ENCODE assay signal across 8 mouse cellular contexts in genomic region chr17:73022630-73023051, GRCm38 (mm10).
DNase-seq lines count a peak whose midpoint lies in the region; ATAC-seq and TF ChIP-seq lines count a peak whose summit lies in the region.
"Had no signal": no experiment of that assay in that cellular context is flagged by ENCODE, and none has a peak within 500 bp of the region (broad histone marks: within the 10 kb centered on the region; RNA-seq: fewer than 3 reads in every experiment).

No protein-coding gene starts in this region.

- dilution Hi-C loops in CH12.LX (cut with MboI; ENCODE audit: extremely low pct_ligation_motif_present, extremely low pct_unique_long_range_greater_than_20kb, low sequenced_read_pairs), result no loop called here

- 40% methylated on average over 8 of the region's 8 CpGs for WGBS in kidney, embryonic 16.5 days

- no peak overlapping the region for H3K27ac ChIP-seq in CH12.LX (ENCODE audit: insufficient read depth, low read depth)
- H3K27ac ChIP-seq in kidney, embryonic 16.5 days (ENCODE audit: low read length), result no peak overlapping the region
- H3K27ac ChIP-seq: midbrain, embryonic 12.5 days had no signal

- intact Hi-C loops in left cerebral cortex, postnatal 14 days (cut with DNase I), result no loop called here

- no peak overlapping the region for H3K4me3 ChIP-seq in CH12.LX (replicated peaks in 1 of 3; ENCODE audit: low read depth in 2 of 3, low read length in 2 of 3, poor library complexity in 1 of 3)
- H3K4me3 ChIP-seq in kidney, embryonic 16.5 days (ENCODE audit: low read length), result no peak overlapping the region
- H3K4me3 ChIP-seq: midbrain, embryonic 12.5 days had no signal

- no peak for TF ChIP-seq RAD21 in CH12.LX (IDR thresholded peaks at IDR 0.05; ENCODE audit: low read depth, low read length)

- TF ChIP-seq CTCF in CH12.LX (conservative IDR thresholded peaks at IDR 0.05 in 1 of 2, IDR thresholded peaks at IDR 0.05 in 1 of 2; ENCODE audit: low read depth in 2 of 2, low read length in 2 of 2), result no peak

- H3K4me1 ChIP-seq in CH12.LX (ENCODE audit: control insufficient read depth in 1 of 2, insufficient read depth in 2 of 2), result peaks cover 12 to 33% of the 10 kb centered on the region in 2 experiments
- H3K4me1 ChIP-seq in kidney, embryonic 16.5 days (ENCODE audit: insufficient read depth, low read length), result peaks cover 8% of the 10 kb centered on the region
- H3K4me1 ChIP-seq: midbrain, embryonic 12.5 days had no signal

- H3K9me3 ChIP-seq in CH12.LX (replicated peaks; ENCODE audit: low read length), result no peaks in the 10 kb centered on the region
- no peaks in the 10 kb centered on the region for H3K9me3 ChIP-seq in kidney, embryonic 16.5 days (ENCODE audit: low read length)
- H3K9me3 ChIP-seq: midbrain, embryonic 12.5 days had no signal

- no peak overlapping the region for H3K9ac ChIP-seq in CH12.LX (ENCODE audit: insufficient read depth, low read depth)
- no peak overlapping the region for H3K9ac ChIP-seq in kidney, embryonic 16.5 days (replicated peaks; ENCODE audit: low read length)
- H3K9ac ChIP-seq: midbrain, embryonic 12.5 days had no signal

- H3K4me2 ChIP-seq in CH12.LX (ENCODE audit: insufficient read depth, low read depth, poor library complexity, severe bottlenecking), result no peak overlapping the region
- no peak overlapping the region for H3K4me2 ChIP-seq in kidney, embryonic 16.5 days (replicated peaks; ENCODE audit: low read depth, low read length)
- H3K4me2 ChIP-seq: midbrain, embryonic 12.5 days had no signal

- no peak for TF ChIP-seq EP300 in CH12.LX (IDR thresholded peaks at IDR 0.05; ENCODE audit: low read length)

- no peak for TF ChIP-seq POLR2A in CH12.LX (IDR thresholded peaks at IDR 0.05; ENCODE audit: low read depth, low read length)

- no peaks in the 10 kb centered on the region for H3K27me3 ChIP-seq in CH12.LX (replicated peaks)
- H3K27me3 ChIP-seq in kidney, embryonic 16.5 days (ENCODE audit: insufficient read depth, low read length), result no peaks in the 10 kb centered on the region
- H3K27me3 ChIP-seq: midbrain, embryonic 12.5 days had no signal

- no peaks in the 10 kb centered on the region for H3K36me3 ChIP-seq in CH12.LX (replicated peaks in 1 of 2; ENCODE audit: control insufficient read depth in 1 of 2, insufficient read depth in 1 of 2, low read length in 1 of 2)
- no peaks in the 10 kb centered on the region for H3K36me3 ChIP-seq in kidney, embryonic 16.5 days (ENCODE audit: insufficient read depth, low read length)
- H3K36me3 ChIP-seq: midbrain, embryonic 12.5 days had no signal

- no peaks in the 10 kb centered on the region for H3K79me2 ChIP-seq in CH12.LX (replicated peaks; ENCODE audit: control insufficient read depth, extremely low read depth, insufficient read depth, poor library complexity, severe bottlenecking)

- ATAC-seq in kidney, embryonic 16.5 days (ENCODE audit: low FRiP score, low TSS enrichment), result peak; percentile 73

- no peak for DNase-seq in CH12.LX (ENCODE audit: extremely low read depth)
- DNase-seq in adrenal gland, adult 8-10 months, result peak; percentile 40
- DNase-seq in heart, adult 8-10 months (ENCODE audit: low spot score), result peak; percentile 83
- DNase-seq in ovary, postnatal 10 days (ENCODE audit: low spot score), result peak; percentile 22
- no peak for DNase-seq in frontal cortex, postnatal 14 days (ENCODE audit: low spot score in 2 of 2)
- DNase-seq in left cerebral cortex, postnatal 14 days (ENCODE audit: low spot score in 2 of 2), result no peak

- in situ Hi-C loops in CH12.LX (cut with MboI; ENCODE audit: low pct_ligation_motif_present, low pct_unique_long_range_greater_than_20kb, low sequenced_read_pairs), result no loop called here

TF ChIP-seq in CH12.LX, 34 proteins besides CTCF, POLR2A, EP300 and RAD21:
- TF ChIP-seq ZKSCAN1 (IDR thresholded peaks at IDR 0.05; ENCODE audit: borderline replicate concordance, low read depth, low read length), result no peak
- no peak for TF ChIP-seq POLR2AphosphoS2 (IDR thresholded peaks at IDR 0.05; ENCODE audit: low read depth, low read length)
- peak; percentile 29; the same call in 1 of the 2 replicates for TF ChIP-seq TCF12 (IDR thresholded peaks at IDR 0.05; ENCODE audit: low read depth, low read length)
- TF ChIP-seq TBP (conservative IDR thresholded peaks at IDR 0.05; ENCODE audit: low read depth, low read length), result no peak

Comparison
In these comparisons a context has a peak if more than half of its experiments do, and no peak if none do; other contexts are left out.
1. DNase-seq: peak in adrenal gland, adult 8-10 months (single experiment), heart, adult 8-10 months (single experiment) and ovary, postnatal 10 days (single experiment); none in CH12.LX (single experiment), frontal cortex, postnatal 14 days (0 of 2) and left cerebral cortex, postnatal 14 days (0 of 2).